Mouse (Mus musculus) embryonic facial prominence, embryonic 10.5 days (tissue): Measurements from ENCODE around the gene Epc2. TPM values are rescaled to one million over a fixed set of nuclear protein-coding genes. Genes with fewer than 3 reads are reported as not detected.

ENCODE experiments used
- DNase-seq: peaks from one replicate; pipeline ENCODE4 v3.0.0-alpha.2; 2017; ENCODE audit warnings: low spot score
- H3K27ac ChIP-seq: fragments of 300-500 bp; sonication (generic); replicated peaks from 2 replicates; pipeline ENCODE4 v1.5.1; 2016; ENCODE audit warnings: mild to moderate bottlenecking
- H3K27me3 ChIP-seq: fragments of 300-500 bp; sonication (generic); replicated peaks from 2 replicates; pipeline ENCODE4 v1.6.1; 2016; ENCODE audit warnings: low read depth, mild to moderate bottlenecking; ENCODE audit not compliant: poor library complexity, severe bottlenecking
- H3K36me3 ChIP-seq: fragments of 300-500 bp; sonication (generic); replicated peaks from 2 replicates; pipeline ENCODE4 v1.6.1; 2016; ENCODE audit warnings: mild to moderate bottlenecking, moderate library complexity
- H3K4me1 ChIP-seq: fragments of 300-500 bp; sonication (generic); 2 replicates; pipeline ENCODE4 v1.6.1; 2016
- H3K4me3 ChIP-seq: fragments of 300-500 bp; sonication (generic); 2 replicates; pipeline ENCODE4 v1.5.1; 2016; ENCODE audit warnings: mild to moderate bottlenecking, moderate library complexity
- H3K9me3 ChIP-seq: fragments of 300-500 bp; sonication (generic); 2 replicates; pipeline ENCODE4 v1.6.1; 2016; ENCODE audit warnings: mild to moderate bottlenecking
- WGBS: fragments of 180-500 bp; shearing (Covaris S2); methylation state at CpG from one replicate; pipeline ENCODE4 v1.1.7; 2016; 5-methylcytosine and 5-hydroxymethylcytosine counted together
- polyA plus RNA-seq: library from polyadenylated mRNA; unstranded; fragments of >200 nt; fragmentation: Nextera tagmentation; extraction: Ambion mirVana; gene quantifications from 2 replicates; pipeline ENCODE4 v1.2.1, GENCODE M21; 2016

Epc2 gene
- polyA plus RNA-seq, result 7.3 and 8.0 TPM in 2 replicates

DNA sequence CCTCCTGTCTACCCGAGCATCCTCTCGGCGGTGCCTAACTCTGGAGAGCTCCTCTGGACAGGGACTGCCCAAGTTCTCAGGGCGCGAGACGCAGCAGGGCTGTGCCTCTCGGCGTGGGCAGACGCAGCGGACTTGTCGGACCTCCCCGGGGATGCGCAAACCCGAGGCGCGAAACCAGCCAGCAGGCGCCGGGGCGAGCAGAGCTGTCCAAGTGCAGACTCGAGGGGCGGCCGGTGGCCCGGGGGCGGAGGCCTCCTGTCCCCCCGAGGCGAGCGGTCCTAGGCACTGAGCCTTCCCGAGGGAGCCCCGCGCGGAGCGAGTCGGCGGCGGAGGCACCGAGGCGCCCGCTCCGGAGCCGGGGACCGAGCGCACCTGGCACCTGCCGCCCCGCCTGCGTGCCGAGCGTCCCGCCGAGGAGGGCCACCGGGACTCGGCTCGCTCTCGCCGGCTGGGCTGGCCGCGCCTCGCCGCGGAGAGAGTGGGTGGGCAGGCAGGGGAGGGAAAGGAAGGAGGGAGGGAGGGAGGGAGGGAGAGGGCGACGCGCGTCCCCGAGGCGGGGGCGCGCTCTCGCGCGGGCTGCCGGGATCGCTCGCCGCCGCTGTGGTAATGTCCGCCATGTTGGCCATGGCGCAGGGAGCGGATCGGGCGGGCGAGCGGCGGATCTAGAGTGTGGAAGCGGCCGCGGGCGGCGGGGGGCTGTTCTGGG is at the start of gene Epc2:
TSS of gene Epc2 (plus strand) at position 556 of the 706 bp plus-strand sequence.
- WGBS, result under 1% methylated on average over 88 of the region's 88 CpGs
- H3K4me1 ChIP-seq, result peaks cover 35% of the 10 kb centered on the region
- H3K27ac ChIP-seq, result peak within 1 kb of the TSS; percentile 100
- peak within 1 kb of the TSS; percentile 98 for H3K4me3 ChIP-seq
- peak; percentile 94 for DNase-seq
- H3K9me3 ChIP-seq, result no peaks in the 10 kb centered on the region
- H3K36me3 ChIP-seq, result no peaks in the 10 kb centered on the region
- H3K27me3 ChIP-seq, result no peaks in the 10 kb centered on the region

DNA sequence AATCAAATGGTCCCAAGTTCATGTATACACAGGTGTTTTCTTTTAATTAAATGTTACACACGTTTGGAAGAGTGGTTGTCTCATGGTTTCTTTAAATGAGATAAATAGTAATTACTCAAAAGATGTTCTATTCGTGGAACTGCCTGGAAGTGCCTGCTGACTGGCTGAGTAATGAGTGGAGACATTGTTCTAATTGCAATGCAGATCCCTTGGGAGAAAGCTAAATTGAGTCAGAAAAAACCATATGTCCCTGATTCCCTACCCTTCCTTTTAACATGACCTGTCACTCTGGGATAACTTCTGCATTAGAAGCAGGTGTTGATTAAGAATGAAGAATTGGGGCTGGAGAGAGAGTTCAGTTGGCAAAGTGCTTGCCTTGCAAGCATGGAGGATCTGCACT is 45.3 kb upstream of the Epc2 start:
- DNase-seq, result no peak
- Histone ChIP-seq H3K4me1 (peaks cover 10% of the 10 kb centered on the region), H3K4me3 (no peak overlapping the region), H3K36me3 (no peaks in the 10 kb centered on the region), H3K9me3 (no peaks in the 10 kb centered on the region), H3K27me3 (no peaks in the 10 kb centered on the region), H3K27ac (no peak overlapping the region)
- WGBS, result 30% methylated on average over 2 of the region's 2 CpGs

DNA sequence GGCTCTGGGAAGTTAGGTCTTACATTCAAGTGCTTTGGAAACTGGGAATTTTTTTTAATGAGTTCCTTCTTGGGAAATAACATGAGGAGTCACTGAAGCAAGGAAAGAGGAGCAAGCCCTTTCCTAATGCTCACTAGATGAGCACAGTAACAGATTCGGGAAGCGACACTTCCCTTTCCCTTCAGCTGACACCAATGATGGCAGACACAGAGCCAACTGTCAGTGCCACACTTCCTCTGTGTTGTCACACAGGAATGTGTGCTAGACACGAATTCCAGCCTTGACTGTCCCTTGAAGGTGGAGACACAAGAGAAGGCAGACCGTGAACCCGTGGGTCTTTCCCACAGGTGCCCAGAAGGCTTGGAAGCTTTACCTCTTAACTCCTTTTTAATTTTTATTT is 39.6 kb upstream of the Epc2 start:
- H3K27ac ChIP-seq, result no peak overlapping the region
- no peaks in the 10 kb centered on the region for H3K9me3 ChIP-seq
- H3K27me3 ChIP-seq, result no peaks in the 10 kb centered on the region
- no peaks in the 10 kb centered on the region for H3K4me1 ChIP-seq
- H3K4me3 ChIP-seq, result no peak overlapping the region
- 85% methylated on average over 5 of the region's 5 CpGs for WGBS
- no peaks in the 10 kb centered on the region for H3K36me3 ChIP-seq
- no peak for DNase-seq

DNA sequence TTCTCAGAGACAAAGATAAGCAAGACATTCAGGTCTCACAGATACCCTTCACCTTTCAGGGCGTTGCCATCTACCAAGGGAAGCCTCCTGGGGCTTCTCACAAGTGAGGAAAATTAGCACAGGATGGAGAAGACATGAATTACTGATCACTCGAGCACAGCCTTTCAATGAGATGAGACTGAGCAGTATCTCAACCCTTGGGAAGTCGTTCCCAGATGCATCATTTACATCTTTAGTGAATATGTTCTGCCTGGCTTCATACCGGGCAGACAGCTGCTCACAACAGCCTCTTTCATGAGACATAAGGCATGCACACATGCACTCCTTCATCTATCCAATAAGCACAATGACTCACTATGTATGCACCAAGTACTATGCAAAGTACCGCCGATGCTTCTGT is 38.7 kb upstream of the Epc2 start:
- no peaks in the 10 kb centered on the region for H3K27me3 ChIP-seq
- H3K27ac ChIP-seq, result no peak overlapping the region
- DNase-seq, result no peak
- H3K4me3 ChIP-seq, result no peak overlapping the region
- no peaks in the 10 kb centered on the region for H3K4me1 ChIP-seq
- no peaks in the 10 kb centered on the region for H3K36me3 ChIP-seq
- 86% methylated on average over 6 of the region's 6 CpGs for WGBS
- H3K9me3 ChIP-seq, result no peaks in the 10 kb centered on the region

DNA sequence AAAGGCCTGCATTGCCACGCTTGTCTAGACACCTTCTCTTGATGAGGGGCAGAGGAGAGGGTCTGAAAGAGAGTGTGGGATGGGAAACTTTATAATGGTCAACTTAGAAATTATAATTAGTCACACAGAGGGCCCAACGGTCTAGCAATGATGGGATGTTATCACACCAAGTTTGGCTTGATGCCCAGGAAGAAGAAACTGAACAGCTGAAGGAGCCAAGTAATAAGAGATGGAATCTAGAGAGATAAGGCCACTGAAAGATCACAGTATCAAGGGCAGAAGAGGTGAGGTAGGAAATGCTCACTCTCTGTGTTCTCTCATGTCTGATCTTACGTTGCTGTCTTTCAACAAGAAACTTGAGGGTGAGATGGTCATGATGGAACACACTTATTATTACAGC is 35.4 kb upstream of the Epc2 start:
- Histone ChIP-seq H3K27ac (no peak overlapping the region), H3K9me3 (no peaks in the 10 kb centered on the region), H3K27me3 (no peaks in the 10 kb centered on the region), H3K4me3 (no peak overlapping the region), H3K4me1 (peaks cover 12% of the 10 kb centered on the region), H3K36me3 (no peaks in the 10 kb centered on the region)
- no peak for DNase-seq
- 91% methylated on average over 3 of the region's 3 CpGs for WGBS

DNA sequence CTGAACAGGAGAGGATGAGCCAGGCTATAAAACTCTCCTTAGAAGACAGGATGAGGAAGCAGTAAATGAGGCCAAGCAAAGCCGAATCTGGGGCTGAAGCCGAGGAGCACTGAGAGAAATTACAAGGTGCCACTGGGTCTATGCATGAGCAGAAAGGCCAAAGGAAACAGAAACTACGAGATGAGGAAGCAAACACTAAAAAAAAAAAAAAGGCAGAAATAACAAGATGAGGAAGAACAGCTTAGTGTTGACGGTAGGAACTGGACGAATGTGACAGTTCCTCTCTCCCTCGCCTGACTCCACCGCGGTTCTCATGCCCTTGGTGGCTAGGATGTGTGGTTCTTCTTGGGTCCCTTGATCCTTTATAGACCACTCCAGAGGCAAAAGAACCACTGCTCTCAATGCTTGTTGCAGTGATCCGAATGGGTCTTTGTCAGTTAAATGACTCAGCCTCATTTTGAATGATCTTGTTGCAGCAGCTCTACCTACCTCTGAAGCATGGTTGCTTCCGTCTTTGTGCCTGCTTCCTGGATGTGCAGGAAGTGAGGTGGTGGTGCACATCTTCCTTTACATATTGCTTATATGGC is 34.2 kb upstream of the Epc2 start:
- Histone ChIP-seq H3K36me3 (no peaks in the 10 kb centered on the region), H3K27ac (no peak overlapping the region), H3K9me3 (no peaks in the 10 kb centered on the region), H3K4me3 (no peak overlapping the region), H3K27me3 (no peaks in the 10 kb centered on the region), H3K4me1 (peaks cover 12% of the 10 kb centered on the region)
- DNase-seq, result no peak
- 80% methylated on average over 10 of the region's 10 CpGs for WGBS

DNA sequence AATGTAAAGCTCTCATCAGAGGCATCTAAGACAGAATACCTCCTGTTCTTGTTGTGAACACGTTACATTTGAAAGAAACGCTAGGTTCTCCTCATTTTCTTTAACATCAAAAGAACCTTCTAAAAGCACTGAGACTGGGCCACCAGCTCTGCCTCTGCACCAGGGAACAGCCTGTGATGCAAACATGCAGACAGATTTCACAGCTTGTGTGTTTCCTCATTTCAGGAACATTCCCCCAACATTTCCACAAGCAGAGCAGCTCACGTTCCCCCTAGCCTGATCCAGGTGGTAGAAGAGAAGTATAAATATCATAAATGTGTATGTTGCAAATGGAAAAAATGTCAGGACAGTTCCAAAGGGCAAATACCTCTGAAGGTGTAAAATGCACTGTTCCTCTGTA is 30.9 kb upstream of the Epc2 start:
- no peak overlapping the region for H3K4me3 ChIP-seq
- no peaks in the 10 kb centered on the region for H3K36me3 ChIP-seq
- 93% methylated on average over 3 of the region's 3 CpGs for WGBS
- no peaks in the 10 kb centered on the region for H3K27me3 ChIP-seq
- peaks cover 12% of the 10 kb centered on the region for H3K4me1 ChIP-seq
- H3K9me3 ChIP-seq, result no peaks in the 10 kb centered on the region
- no peak for DNase-seq
- no peak overlapping the region for H3K27ac ChIP-seq

DNA sequence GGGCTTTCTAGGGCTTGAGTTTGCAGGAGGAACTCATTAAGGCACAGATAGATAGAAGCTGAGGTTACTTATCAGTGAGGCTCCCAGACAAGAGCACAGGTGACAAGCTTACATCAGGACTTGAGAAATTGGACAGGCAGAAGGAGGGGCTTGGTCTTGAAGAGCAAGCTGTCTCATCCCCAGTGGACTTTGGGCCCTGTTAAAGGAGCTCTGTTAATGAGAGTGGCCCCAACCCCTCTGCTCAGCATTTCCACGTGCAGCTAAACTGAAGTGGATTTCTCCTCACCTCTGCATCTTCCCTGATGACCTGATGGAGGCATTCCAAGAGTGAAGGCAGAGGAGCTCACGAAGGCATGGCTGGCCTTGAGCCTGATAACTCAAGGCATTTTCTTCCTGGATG is 27.4 kb upstream of the Epc2 start:
- no peaks in the 10 kb centered on the region for H3K9me3 ChIP-seq
- no peak for DNase-seq
- peaks cover 4% of the 10 kb centered on the region for H3K4me1 ChIP-seq
- no peaks in the 10 kb centered on the region for H3K27me3 ChIP-seq
- no peak overlapping the region for H3K4me3 ChIP-seq
- WGBS, result 71% methylated on average over 2 of the region's 2 CpGs
- H3K27ac ChIP-seq, result no peak overlapping the region
- no peaks in the 10 kb centered on the region for H3K36me3 ChIP-seq

DNA sequence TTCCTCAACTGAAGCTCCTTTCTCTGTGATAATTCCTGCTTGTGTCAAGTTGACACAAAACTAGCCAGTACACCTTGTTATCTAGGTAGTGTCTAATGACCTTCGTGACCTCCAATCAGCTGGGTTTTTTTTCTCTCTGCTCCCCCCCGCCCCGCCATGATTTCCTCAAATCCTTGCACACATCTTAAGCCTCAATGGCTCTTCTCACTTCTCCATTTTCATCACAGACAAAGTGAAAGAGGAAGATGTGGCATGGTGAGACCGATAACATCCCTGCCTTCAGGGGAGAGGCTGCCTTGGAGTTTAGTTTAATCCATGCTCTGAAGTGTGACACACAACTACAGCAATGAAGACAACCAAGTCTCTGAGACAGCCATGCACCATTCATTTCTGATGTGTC is 26.5 kb upstream of the Epc2 start:
- Histone ChIP-seq H3K9me3 (no peaks in the 10 kb centered on the region), H3K27me3 (no peaks in the 10 kb centered on the region), H3K36me3 (no peaks in the 10 kb centered on the region), H3K4me1 (no peaks in the 10 kb centered on the region), H3K27ac (no peak overlapping the region), H3K4me3 (no peak overlapping the region)
- whole genome bisulfite sequencing, result 78% methylated on average over 4 of the region's 4 CpGs
- no peak for DNase-seq

DNA sequence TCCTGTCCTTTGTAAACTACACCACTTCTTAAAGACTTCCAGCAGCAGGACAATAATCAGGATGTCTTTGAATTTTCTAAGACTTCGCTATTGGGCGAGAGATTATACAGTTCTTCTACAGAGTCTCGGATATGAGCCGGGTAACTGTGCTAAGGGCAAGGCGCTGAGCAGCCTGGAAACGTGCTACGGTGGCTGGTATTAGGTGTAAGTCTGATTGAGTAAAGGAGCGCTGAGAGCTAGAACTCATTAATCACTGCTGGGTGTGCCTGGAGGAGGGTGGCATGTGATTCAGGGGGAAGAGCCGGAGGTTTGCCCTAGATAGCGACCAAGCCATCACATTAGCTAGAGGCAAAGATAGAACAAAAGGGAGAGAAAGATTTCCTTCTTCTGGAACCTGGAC is 25.1 kb upstream of the Epc2 start:
- WGBS, result 88% methylated on average over 10 of the region's 10 CpGs
- H3K9me3 ChIP-seq, result no peaks in the 10 kb centered on the region
- DNase-seq, result no peak
- no peaks in the 10 kb centered on the region for H3K4me1 ChIP-seq
- no peak overlapping the region for H3K27ac ChIP-seq
- H3K4me3 ChIP-seq, result no peak overlapping the region
- H3K36me3 ChIP-seq, result no peaks in the 10 kb centered on the region
- no peaks in the 10 kb centered on the region for H3K27me3 ChIP-seq

DNA sequence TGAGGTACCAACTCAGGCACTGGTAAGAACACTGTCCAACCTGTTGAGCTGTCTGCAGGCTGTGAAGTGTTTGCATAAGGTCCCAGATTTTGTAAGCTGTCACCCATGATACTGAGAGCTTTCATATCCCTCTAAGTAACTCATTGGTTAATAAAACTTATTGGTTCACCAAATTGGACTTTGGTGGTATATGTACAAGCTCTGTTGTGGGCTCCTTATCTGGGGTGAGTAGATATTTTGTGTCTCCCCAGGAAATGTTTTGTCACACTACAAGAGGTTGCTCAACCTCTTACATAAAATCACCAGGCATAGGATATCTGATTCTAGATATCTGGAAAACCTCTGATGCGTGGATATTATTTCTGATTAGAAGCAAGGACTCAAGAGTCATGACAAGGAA is 20.3 kb upstream of the Epc2 start:
- Histone ChIP-seq H3K27me3 (no peaks in the 10 kb centered on the region), H3K4me1 (no peaks in the 10 kb centered on the region), H3K9me3 (no peaks in the 10 kb centered on the region), H3K27ac (no peak overlapping the region), H3K4me3 (no peak overlapping the region), H3K36me3 (no peaks in the 10 kb centered on the region)
- WGBS, result 96% methylated on average over 1 of the region's 1 CpGs
- no peak for DNase-seq

DNA sequence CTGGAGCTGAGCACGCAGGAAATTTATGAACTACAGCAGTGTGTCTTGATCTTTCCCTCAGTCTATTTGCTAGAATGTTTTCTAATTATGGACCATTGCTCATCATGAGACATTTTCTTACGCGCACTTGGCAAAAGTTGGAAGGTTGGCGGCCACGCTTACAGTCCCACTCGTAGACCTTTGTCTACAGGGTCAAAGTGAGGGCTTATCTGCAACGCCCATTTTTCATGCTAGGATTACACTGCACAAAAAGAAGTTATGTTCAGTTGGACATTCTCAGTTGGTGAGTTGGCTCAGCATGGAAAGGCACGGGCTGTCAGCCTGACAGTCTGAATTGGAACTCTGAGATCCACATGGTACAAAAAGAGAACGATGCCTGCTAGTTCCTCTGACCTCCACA is 18.1 kb upstream of the Epc2 start:
- no peaks in the 10 kb centered on the region for H3K27me3 ChIP-seq
- H3K4me1 ChIP-seq, result no peaks in the 10 kb centered on the region
- WGBS, result 91% methylated on average over 9 of the region's 9 CpGs
- no peak overlapping the region for H3K4me3 ChIP-seq
- no peak for DNase-seq
- no peak overlapping the region for H3K27ac ChIP-seq
- H3K36me3 ChIP-seq, result no peaks in the 10 kb centered on the region
- H3K9me3 ChIP-seq, result no peaks in the 10 kb centered on the region

DNA sequence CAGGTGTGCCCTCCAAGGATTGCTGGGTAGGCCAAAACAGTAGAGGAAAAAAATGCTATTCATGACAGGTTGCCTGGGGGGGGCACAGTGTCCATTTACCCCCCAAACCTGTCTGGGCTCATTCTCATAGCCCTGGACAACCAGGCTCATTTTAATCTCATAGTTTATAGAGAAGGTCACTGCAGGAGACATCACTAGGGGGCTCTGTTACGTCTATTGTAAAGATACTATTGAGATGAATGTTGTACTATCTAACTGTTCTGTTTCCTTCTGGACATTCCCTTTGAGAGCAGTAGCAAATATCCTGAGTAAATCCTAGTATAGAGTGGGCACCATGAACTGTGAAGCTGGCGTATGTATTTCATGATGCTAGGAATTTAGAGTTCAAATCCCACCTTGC is 5.0 kb upstream of the Epc2 start:
- Histone ChIP-seq H3K9me3 (no peaks in the 10 kb centered on the region), H3K4me3 (no peak overlapping the region), H3K27ac (no peak overlapping the region; the same call in 1 of the 2 replicates), H3K36me3 (no peaks in the 10 kb centered on the region), H3K27me3 (no peaks in the 10 kb centered on the region), H3K4me1 (peaks cover 35% of the 10 kb centered on the region)
- DNase-seq, result no peak
- WGBS, result 76% methylated on average over 2 of the region's 2 CpGs
